Mouse (Mus musculus): ENCODE results near the gene Ext2.

Ext2 gene

DNA sequence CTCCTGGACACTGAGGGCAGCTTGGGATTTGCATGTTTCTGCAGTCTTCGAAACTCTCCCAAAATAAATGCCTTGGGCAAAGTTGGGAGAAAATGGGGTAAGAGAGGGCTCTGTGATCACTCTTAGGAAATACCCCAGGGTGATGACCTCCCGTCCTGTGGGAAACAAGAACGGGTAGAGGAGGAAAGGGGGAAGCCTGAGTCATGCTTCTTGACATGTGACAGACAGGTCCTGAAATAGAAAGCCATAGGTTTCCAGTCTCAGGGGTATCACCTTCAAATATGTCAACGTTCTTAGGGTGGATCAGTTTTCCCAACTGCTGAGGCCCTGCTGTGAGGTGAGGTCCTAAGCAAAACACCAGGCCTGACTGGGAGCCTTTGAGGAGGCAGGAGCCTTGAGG is 46.9 kb downstream of the Ext2 start:
- DNase-seq, result no peak

DNA sequence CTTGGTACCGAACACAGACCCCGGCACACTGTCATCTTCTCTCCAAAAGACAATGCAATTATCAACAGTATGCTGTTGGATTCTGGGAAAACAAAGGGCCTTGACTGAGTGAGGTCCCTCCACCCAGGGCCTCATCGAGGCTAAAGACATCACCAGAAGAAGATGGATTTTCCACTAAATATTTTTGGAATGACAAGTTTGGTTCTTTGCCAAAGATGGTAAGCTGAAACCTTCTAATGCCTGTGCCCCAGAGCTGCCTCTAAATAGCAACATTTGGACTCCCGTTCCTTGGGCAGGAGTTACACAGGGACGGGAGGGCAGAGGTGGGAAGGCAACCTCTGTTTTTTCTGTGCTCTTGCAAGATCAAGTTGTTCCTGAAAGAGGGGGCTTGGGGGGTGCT is 47.4 kb downstream of the Ext2 start:
- DNase-seq, result no peak

DNA sequence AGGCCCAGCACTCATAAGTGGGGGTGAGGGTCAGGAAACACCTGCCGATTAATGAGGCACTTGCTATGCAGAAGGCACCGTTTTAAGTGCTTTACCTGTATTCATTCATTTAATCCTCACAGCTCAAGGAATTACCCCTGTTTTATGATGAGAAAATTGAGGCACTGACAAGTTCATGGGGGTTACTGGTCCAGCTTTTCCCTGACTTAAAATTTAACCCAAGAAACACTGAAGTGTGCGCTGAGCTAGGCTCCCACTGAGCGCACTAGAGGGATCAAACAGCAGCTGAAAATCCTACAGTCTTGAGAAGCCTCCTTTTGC is 49.6 kb downstream of the Ext2 start:
- no peak for DNase-seq

DNA sequence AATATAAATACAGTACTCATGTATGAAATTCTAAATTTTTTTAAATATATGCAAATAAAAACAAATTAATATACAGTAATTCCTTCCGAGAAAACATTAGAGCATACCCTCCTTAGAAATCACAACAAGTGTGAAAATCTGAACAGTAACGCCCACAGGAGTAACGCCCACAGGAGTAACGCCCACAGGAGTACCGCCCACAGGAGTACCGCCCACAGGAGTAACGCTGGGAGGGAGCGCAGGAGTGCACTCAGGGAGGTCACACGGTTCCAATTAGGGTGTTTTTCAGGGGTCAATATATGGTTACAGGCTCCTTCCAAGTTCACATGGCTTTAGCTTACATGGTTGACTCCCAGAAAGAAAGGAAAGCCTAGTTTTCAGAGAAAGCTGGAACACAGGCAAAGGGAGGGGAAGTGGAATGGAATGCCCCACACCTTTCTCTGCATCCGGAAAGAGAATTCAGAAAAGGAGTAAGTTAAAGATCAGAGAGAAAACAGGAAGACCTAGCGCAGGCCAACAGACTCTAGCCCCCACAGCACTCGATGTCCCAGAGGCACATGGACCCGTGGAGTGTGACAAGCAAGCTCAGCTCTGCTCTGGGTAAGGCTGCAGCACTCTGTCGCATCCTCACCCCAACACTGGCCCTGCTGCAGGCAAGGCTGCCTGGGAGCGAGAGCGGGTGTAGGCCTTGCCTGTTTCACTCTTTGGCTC is 50.2 kb downstream of the Ext2 start:
- no peak for DNase-seq

DNA sequence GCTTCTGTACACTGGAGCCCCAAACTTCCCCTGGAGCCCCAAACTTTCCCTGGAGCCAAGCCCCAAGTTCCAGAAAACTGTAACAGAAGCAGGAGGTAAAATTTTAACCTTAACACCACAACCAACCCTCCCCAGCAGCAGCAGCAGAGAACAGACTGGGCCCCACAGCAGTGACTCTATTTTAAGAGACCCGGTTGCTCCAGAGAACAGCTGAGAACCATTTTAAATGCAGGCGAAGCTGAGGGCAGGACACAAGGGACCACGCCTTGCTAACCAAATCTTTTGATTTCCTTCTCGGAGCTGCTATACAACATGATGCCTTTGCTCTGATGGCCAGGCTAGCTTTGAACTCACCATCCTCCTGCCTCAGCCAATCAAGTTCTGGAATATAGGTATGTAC is 51.5 kb downstream of the Ext2 start:
- no peak for DNase-seq

DNA sequence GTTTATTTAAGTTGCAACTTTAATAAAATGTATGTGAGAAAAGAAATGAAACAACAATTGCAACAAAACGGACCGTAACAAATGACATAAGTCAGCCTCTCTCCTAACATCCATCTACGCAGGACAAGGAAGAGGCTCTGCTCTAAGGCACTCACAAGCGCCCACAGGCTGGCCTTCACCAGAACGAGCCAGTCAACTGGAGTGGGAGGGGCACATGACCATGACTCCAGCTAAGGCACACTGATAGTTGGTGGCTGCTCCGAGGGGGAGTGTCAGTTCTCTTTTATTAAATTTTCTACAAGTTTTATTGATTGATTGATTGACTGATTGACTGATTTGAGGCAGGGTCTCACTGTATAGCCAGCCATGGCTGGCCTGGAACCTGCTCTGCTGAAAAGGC is 52.5 kb downstream of the Ext2 start:
- no peak for DNase-seq

DNA sequence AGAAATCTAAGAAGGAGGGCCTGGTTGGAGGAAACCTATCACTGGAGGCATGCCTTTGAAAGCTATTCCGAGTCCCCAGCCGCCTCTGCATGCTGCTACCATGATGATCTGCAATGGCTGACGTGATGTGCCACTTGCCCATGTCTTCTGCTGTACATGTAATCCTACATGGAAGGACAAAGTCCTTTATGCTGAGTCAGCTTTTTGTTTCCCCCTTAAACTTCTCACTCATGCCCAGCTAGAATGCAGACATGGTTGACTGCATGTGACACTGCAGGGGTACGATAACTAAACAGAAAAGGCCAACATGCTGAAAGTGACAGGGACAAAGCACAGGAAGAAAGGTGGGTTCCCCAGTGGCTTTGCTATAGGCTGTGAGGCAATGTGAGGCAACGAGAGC is 56.6 kb downstream of the Ext2 start:
- no peak for DNase-seq

DNA sequence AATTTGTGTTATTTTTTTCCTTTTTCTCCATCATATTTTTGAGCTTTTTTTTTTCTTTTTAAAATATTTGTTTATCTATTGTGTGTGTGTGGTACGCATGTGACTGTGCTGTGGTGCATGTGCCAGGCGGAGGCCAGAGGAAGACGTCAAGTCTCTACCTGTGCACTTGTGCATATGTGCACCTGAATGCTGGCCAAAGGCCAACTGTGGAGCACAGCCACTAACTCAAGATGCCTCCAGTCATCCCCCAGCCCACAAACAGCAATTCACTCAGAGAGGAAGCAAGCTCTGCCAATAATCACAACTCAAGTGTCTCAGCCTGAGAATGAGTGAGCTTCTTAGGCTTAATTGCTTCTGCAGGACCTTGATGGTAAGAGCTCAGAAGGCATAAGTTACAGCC is 58.2 kb downstream of the Ext2 start:
- DNase-seq, result no peak

DNA sequence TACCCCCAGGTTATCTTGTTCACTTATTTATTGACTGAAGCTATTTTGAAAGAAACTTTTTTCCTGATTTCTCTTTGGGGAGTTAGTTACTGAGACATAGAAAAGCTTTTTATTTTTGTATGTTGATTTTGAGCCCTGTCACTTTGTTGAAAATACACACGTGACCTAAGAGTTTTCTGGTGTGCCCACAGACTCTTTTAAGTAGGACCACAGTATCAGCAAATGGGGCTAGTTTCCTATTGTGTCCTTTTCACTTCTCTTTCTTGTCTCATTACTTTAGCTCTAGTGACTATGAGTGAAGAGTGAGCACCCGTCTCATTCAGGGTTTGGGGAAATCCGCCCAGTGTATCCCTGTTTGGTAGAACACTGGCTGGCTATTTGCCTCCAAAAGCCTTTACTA is 62.0 kb downstream of the Ext2 start:
- no peak for DNase-seq

DNA sequence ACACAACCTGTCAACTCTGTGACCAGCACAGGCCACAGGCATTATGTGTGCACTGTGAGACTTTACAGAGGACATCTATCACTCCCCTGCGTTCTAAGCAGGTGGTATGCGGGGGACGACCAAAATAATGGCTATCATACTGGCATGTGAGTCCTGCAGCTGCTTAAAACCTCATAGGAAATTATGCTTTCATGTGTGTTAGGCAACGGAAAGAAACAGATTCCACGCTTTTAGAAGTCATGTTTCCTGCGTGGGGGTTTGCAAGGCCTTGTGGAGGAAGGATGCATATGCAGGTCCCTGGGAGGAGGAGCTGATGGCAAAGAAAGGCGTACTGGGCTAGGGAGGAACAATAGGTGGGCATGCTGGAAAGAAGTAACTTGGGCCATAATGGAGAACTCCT is 63.2 kb downstream of the Ext2 start:
- DNase-seq, result no peak

DNA sequence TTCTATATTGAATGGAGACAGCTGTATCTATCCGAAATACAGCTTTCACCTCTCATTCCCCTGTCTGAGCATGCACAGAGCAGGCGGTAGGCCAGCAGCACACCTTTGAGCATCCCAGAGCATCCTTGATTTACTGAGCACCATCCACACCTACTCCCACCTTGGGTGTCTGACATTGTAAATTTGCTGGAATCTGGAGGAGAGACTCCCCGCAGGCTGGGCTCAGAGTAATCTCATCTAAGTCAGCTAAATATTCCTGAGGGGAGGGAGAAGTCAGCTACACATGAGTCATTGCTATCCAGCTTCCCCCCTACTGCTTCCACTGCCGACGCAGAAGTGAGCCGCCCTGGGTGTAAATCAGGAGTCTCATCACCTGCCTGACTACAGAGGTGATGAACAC is 64.1 kb downstream of the Ext2 start:
- no peak for DNase-seq

DNA sequence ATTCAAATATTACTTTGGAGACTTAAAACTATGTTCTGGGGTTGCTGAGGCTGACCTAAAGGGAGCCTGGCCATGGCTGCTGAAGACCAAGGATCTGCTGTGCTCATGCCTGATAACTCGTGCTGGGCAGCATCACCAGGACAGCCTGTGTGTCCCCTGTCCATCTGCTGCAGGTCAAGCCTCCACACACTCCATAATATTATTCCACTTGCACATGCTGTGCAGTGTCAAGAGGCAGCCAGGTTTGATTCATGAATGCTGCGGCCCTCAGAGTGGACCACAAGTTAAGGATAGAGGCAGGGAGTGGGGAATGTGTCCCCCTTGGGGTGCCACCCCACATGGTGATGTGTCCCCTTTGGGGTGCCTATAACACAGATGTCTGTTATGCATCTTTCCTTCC is 68.0 kb downstream of the Ext2 start:
- no peak for DNase-seq

DNA sequence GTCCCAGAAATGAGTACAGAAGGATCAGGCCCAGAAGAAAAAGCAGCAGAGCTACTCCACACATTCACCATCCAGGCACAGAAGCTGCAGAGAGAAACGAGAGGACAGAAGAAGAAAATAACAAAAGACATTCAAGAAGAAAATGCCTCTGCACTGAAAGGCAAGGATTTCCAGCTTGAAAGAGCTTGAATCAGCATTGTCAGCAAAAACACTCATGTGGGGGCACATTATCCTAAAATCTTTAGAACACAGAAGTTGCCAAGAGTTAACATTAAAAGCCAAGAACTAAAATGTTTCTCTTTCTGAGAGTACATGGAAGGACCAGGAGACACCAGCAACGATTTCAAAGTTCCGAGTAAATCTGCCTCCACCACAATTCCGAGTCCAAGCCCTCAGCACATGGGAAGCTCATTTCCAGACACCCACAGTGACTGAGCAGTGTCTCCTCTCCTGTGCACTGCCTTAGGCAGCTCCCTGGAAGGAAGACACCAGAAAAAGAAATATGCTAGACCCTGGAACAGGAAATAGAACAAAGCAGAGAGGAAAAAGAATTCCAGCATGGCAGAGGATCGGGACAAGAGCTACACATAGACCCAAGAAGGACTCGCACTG is 69.1 kb downstream of the Ext2 start:
- DNase-seq, result no peak

DNA sequence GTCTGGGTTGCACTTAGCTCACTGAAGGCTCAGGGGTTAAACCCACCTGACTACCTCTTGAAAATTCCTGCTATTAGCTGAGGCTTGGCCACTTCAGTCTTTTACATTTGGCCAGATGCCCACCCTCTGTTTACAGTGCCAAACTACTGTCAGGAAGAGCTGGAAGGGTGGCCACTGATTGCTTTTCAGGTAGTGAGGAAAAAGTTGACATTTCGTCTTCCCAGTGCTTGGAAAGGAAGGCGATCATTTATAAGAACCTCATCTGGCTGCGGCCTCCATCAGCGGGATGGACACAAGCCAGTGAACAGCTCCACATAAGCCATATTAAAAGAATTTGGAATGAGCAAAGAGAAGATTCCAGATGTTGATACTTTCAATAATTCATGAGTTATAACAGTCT is 72.7 kb downstream of the Ext2 start:
- no peak for DNase-seq

DNA sequence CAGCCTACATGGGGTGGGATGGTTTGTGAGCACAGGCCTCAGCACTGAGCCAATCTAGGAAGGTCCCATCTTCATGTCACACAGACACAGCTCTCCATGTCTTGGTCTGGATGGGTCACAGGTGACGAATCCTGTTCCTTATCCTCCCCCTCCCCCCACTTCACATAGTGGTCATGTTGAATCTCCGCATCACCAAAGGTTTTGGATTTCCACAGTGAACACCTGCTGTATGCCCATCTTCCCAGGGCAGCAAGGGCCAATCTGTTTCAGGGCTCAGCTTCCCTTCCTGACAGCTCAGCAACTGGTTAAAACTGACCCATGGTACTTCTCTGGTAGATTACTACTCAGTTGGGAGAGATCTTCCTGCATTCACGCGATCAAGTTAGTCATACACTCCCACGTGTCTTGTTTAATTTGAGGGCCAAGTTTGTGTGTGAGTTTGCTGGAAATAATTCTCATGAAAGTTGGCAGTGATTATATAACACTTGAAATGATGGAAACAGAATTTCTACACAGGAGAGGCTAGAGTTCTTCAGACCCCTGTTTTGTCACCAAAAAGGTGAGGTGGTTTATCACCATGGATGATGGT is 74.7 kb downstream of the Ext2 start:
- DNase-seq, result no peak

DNA sequence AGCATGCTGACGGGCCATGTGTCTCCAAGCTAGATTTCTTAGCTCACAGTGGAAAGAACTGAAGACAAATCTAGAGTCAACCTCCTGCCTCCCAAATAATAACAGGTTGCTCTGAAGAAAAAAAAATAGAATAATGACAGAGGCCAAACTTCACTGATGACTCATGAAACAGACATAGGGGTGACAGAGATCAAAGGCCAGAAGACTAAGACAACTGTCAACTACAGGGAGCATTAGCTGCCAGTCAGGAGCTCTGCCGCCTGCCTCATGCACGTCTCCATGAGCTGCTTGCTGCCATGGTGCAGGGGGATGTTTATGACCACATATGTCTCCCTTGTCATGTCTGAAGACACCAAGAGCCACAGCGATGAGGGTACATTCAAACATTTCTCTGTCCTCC is 75.7 kb downstream of the Ext2 start:
- DNase-seq, result no peak

DNA sequence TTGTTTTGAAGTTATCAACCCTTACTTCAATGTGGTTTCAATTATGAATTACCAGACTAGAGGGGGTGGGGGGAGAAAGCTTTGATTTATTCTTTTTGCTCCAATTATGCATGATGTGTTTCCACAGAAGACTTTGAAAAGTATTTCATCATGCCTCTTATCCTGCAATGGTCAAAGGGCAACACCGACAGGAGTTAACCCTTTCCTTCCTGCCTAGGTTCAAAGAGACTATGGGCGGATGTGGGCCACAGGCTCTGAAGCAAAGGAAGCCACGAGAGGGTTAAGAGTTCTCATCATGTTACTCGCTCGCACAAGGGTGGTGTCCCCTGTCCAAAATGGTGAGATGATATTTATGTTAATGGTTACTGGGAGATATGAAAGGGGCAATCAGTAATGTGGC is 76.2 kb downstream of the Ext2 start:
- no peak for DNase-seq

DNA sequence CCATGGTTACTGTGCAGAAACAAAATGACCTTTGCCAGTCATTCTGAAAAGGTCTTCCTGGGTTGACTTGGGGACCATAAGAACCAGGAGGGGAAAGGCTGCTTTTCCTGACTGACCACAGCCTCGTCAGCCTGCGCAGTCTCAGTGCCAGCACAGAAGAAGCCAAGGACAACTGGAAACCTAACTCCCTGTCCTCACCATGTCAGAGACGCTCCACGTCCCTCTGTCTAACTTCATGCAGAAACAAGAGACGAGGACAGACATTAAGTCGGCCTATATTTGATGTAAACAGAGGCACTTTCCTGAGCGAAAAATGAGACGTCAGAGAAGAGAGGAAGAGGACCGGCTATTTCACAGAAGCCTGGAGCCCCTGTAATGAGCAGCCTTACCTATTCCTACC is 76.6 kb downstream of the Ext2 start:
- DNase-seq, result no peak

DNA sequence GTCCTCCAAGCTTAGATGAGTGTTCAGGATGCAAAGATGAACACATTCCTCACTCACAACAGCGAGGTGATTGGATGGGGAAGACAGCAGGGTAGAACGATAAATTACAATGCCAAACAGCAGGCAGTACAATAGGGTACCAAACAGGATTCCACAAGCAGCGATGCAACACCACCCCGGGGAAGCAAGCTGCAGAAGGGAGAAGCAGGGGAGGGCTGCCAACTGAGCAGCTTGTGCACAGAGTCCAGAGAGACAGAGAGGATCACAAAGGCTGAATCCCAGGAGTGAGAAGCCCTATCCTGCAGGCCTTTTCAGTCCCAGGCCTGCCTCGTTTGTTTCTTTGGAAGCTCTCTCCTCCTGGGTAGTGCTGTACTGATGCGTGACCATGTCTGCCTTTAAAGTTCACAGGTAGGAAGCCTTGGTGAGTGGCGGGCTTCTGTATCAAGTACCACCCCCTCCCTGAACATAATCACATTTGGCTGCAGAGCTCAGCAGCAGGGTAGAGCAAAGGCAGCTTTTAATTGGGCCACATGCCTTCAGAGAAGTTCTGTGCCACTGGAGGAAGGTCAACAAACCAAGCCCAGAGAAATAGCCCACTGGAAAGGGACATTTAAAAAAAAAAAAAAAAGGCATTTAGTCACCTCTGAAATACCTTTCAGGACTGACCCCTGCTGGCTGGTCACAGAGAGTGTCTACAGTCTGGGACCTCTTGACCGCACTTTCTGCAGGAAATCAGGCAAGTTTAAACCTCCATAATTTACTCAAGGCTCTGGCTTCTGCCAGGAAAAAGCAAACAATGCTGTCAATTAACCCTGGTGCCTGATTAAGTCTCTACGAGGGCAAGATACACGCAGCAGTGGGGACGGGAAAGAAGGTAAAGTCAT is 77.8 kb downstream of the Ext2 start:
- no peak for DNase-seq

DNA sequence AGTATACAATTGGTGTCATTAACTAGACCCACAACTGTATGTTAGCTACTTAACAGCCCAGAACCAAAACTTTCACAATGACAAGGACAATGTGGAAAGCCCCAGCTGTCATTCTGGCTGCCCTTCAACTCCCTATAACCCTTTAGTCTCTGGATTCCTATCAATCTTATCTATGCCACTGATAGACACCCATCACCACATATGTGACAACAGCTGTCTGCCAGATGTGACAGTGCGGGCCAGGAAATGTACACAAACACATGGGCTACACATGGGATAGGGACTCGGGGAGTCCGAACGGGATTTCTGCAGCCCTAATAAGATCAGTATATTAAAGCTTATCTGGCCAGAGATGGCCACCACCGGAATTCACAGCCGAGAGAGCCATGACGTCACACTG is 80.7 kb downstream of the Ext2 start:
- no peak for DNase-seq

DNA sequence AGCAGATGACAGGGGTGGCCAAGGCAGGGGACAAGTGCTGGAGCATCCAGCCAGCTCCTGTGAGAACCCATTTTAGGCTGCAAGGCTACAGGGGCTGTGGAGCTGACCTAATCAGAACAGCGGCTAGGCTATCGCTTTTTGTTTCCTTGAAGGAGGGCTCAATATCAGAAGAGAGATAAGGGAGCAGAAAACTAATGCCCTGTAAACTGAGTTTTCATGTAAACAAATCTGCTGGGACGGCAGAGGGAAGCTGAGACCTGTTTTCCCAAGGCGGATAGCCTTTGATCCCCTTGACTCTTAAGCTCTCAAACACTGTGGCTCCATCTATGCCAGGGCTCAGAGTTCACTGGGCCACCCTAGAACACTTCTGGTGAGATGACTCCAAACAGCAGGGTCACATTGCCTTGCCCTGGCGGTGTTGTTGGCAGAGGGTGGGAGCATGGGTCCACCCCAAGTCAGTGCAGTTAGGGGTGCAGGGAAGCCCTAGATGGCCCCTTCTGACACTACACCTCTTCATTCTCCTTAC is 83.3 kb downstream of the Ext2 start:
- DNase-seq, result peak; percentile 27

DNA sequence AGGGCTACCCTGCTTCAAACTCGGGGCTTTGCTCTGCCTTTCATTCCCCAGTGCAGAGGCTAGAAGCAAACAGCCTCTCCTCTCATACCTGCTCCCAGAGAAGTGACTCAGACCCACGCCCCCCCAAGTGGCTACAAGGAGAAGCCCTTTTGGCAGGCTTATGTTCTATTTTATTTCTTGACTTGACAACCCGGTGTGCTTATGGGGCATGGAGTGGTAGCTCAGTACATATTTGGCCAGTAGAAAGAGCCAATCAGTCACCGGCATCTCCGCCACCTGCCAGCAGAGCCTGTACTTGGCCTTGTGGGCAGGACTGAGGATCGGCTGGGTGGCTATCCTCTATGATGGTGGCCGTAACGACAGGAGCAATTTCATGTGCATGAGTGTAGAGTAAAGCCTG is 85.2 kb downstream of the Ext2 start:
- no peak for DNase-seq

DNA sequence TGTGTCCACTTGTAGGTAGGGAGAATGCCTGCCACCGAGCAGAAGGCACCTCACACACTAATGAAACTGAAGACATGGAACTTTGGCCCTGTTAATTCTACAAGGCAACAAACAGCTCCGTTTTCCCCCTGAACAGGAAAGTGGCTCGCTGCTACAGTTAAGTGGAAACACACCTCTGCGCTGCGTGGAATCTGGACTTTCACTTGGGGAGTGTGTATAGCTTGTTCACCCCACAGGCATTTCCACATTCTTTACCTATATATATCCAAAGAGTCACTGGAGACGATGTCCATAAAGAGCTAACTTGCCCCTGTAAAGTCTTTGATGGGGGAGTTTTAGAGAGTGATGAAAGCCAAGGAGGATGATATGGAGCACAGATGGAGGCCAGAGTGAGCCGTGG is 89.7 kb downstream of the Ext2 start:
- no peak for DNase-seq

DNA sequence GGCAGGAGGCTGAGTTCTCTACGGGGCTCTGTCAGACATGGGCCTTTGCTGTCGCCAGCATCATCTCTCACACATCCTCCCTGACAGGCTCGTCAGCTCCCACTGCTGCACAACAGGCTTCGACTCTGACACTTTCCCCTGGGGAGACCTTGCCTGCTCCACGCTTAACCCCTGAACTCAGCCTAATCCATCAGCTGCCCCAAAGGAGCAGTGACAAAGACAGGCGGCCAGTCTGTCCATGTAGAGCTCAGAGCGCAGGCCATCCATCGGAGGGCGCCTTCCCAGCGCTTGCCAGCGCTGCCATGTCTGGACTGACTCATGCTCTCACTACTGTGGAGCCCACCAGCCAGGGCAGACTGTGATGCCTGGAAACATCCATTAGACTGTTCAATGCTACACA is 92.8 kb downstream of the Ext2 start:
- DNase-seq, result no peak
